17 mouse cellular contexts compared by ENCODE assay signal in genomic region chr3:121474738-121475137, GRCm38 (mm10). TPM values are rescaled to one million over a fixed set of nuclear protein-coding genes. Genes with fewer than 3 reads are reported as not detected.
A peak's percentile ranks its signal among the peaks of the same experiment; 100 is the strongest.
DNase-seq lines count a peak whose midpoint lies in the region; ATAC-seq and TF ChIP-seq lines count a peak whose summit lies in the region.
"Had no signal": no experiment of that assay in that cellular context is flagged by ENCODE, and none has a peak within 500 bp of the region (broad histone marks: within the 10 kb centered on the region; RNA-seq: fewer than 3 reads in every experiment).

No protein-coding gene starts in this region.

- no peak overlapping the region for H3K4me3 ChIP-seq in C2C12 (ENCODE audit: insufficient read depth, poor library complexity, severe bottlenecking)
- no peak overlapping the region for H3K4me3 ChIP-seq in liver, embryonic 13.5 days (replicated peaks)
- H3K4me3 ChIP-seq: heart, embryonic 13.5 days; limb, embryonic 10.5 days had no signal

- H3K9ac ChIP-seq in liver, embryonic 13.5 days = no peak overlapping the region
- H3K9ac ChIP-seq: heart, embryonic 13.5 days had no signal

- no peak for TF ChIP-seq CTCF in C2C12 (IDR thresholded peaks at IDR 0.05; ENCODE audit: control insufficient read depth, insufficient read depth, insufficient read length)

- H3K4me2 ChIP-seq in liver, embryonic 13.5 days = no peak overlapping the region
- H3K4me2 ChIP-seq: heart, embryonic 13.5 days; midbrain, embryonic 11.5 days had no signal

- no peaks in the 10 kb centered on the region for H3K27me3 ChIP-seq in C2C12 (ENCODE audit: control insufficient read depth, insufficient read depth, insufficient read length)
- no peaks in the 10 kb centered on the region for H3K27me3 ChIP-seq in liver, embryonic 13.5 days
- H3K27me3 ChIP-seq in splenic B cell, adult 2 months (ENCODE audit: control insufficient read depth, insufficient read depth, low read length, poor library complexity, severe bottlenecking) = no peaks in the 10 kb centered on the region
- H3K27me3 ChIP-seq: CH12.LX had no signal

- peak; percentile 35 for DNase-seq in brain, adult 2 months (ENCODE audit: low read depth, low spot score)
- peak; percentile 37 for DNase-seq in liver, embryonic 13.5 days
- peak; percentile 43 for DNase-seq in splenic B cell, adult 2 months (ENCODE audit: low read depth, low spot score)
- DNase-seq in urinary bladder, adult 2 months (ENCODE audit: low spot score) = no peak
- DNase-seq in kidney, adult 18-20 months = no peak
- no peak for DNase-seq in left cerebral cortex, adult 18-20 months (ENCODE audit: low spot score in 2 of 2)
- DNase-seq in cerebellum, adult 9-10 months = no peak
- DNase-seq: cerebellum, postnatal 14 days; gastrocnemius, postnatal 10 days; kidney, adult 8-10 months had no signal

- peaks cover 43% of the 10 kb centered on the region for H3K4me1 ChIP-seq in liver, embryonic 13.5 days (replicated peaks)

- no peaks in the 10 kb centered on the region for H3K9me3 ChIP-seq in liver, embryonic 13.5 days (replicated peaks)
- H3K9me3 ChIP-seq: heart, embryonic 13.5 days; limb, embryonic 10.5 days had no signal

- ATAC-seq in liver, embryonic 13.5 days (ENCODE audit: low read depth) = peak; percentile 82
- ATAC-seq: forebrain, embryonic 16.5 days; hindbrain, embryonic 16.5 days had no signal

- peak overlapping the region; percentile 70 for H3K27ac ChIP-seq in liver, embryonic 13.5 days
- H3K27ac ChIP-seq: heart, embryonic 13.5 days; limb, embryonic 10.5 days had no signal

- no peak overlapping the region for H3ac ChIP-seq in C2C12 (ENCODE audit: control insufficient read depth, insufficient read length, low read depth)

- WGBS in liver, embryonic 13.5 days (ENCODE audit: insufficient replicate concordance) = 14% methylated on average over 3 of the region's 3 CpGs

- H3K79me2 ChIP-seq in C2C12 (ENCODE audit: control insufficient read depth, insufficient read depth) = no peaks in the 10 kb centered on the region

- H3K79me3 ChIP-seq in C2C12 (ENCODE audit: low read depth) = no peaks in the 10 kb centered on the region

- H3K36me3 ChIP-seq in C2C12 (ENCODE audit: control insufficient read depth, insufficient read depth) = no peaks in the 10 kb centered on the region
- H3K36me3 ChIP-seq in liver, embryonic 13.5 days = no peaks in the 10 kb centered on the region
- no peaks in the 10 kb centered on the region for H3K36me3 ChIP-seq in splenic B cell, adult 2 months (ENCODE audit: control insufficient read depth, insufficient read depth, low read length, poor library complexity, severe bottlenecking)
- H3K36me3 ChIP-seq: heart, embryonic 13.5 days; limb, embryonic 10.5 days had no signal

TF ChIP-seq in C2C12, 6 proteins besides CTCF, POLR2A, EP300 and RAD21:
- TF ChIP-seq MAX (IDR thresholded peaks at IDR 0.05) = peak; percentile 77
- TF ChIP-seq USF1 (IDR thresholded peaks at IDR 0.05; ENCODE audit: low read depth) = peak; percentile 93
- no peak for TF ChIP-seq MYOG (IDR thresholded peaks at IDR 0.05; ENCODE audit: control insufficient read depth, extremely low read depth, insufficient read length)
- TF ChIP-seq FOSL1 (IDR thresholded peaks at IDR 0.05; ENCODE audit: insufficient read depth, low read length, poor library complexity, severe bottlenecking) = no peak
- TF ChIP-seq MYOD1 (IDR thresholded peaks at IDR 0.05; ENCODE audit: control insufficient read depth, insufficient read length, low read depth) = peak; percentile 76
- TF ChIP-seq CEBPB (IDR thresholded peaks at IDR 0.05; ENCODE audit: low read depth) = no peak
TF ChIP-seq in C2C12: peak in this region for 3.

RNA-seq across cellular contexts. Expression of gene Cnn3, which starts 48.4 kb away (rescaled TPM):
- 362 TPM for polyA plus RNA-seq in C2C12 (2012; fragmentation: generic; extraction: Trizol)
- 109 and 120 TPM in 2 replicates for polyA plus RNA-seq in liver, embryonic 13.5 days (2015; fragmentation: Nextera tagmentation; extraction: Ambion mirVana)
- polyA plus RNA-seq in urinary bladder, adult 2 months (2012; rRNA removed) = 427 and 481 TPM in 2 replicates
- 10 to 100 TPM; 59.8 to 68.9 TPM for total RNA-seq in left cerebral cortex, adult 18-20 months (2021)

RNA-seq across cellular contexts. Expression of gene Slc44a3, which starts 57.5 kb away (rescaled TPM):
- 0.20 TPM for polyA plus RNA-seq in C2C12 (2012; fragmentation: generic; extraction: Trizol)
- 6.2 and 6.9 TPM in 2 replicates for polyA plus RNA-seq in liver, embryonic 13.5 days (2015; fragmentation: Nextera tagmentation; extraction: Ambion mirVana)
- 15.7 and 18.8 TPM in 2 replicates for polyA plus RNA-seq in urinary bladder, adult 2 months (2012; rRNA removed)
- not detected for total RNA-seq in left cerebral cortex, adult 18-20 months (2021)
- total RNA-seq: CH12.LX had no signal

Comparison
In these comparisons a context has a peak if more than half of its experiments do, and no peak if none do; other contexts are left out.
1. DNase-seq: peak in brain, adult 2 months (single experiment), liver, embryonic 13.5 days (single experiment) and splenic B cell, adult 2 months (single experiment); none in urinary bladder, adult 2 months (single experiment), kidney, adult 18-20 months (single experiment), left cerebral cortex, adult 18-20 months (0 of 2) and cerebellum, adult 9-10 months (single experiment).